In genomic region chr15:79950250-79951025, GRCm38 (mm10) we compare ENCODE assay signal across 8 mouse cellular contexts. TPM values are rescaled to one million over a fixed set of nuclear protein-coding genes. Genes with fewer than 3 reads are reported as not detected.
A peak's percentile ranks its signal among the peaks of the same experiment; 100 is the strongest.
DNase-seq lines count a peak whose midpoint lies in the region; ATAC-seq and TF ChIP-seq lines count a peak whose summit lies in the region.

No protein-coding gene starts in this region.

- no peaks in the 10 kb centered on the region for H3K36me3 ChIP-seq in liver, embryonic 12.5 days
- H3K36me3 ChIP-seq in myocyte (ENCODE audit: control insufficient read depth, insufficient read depth): no peaks in the 10 kb centered on the region

- no peak for TF ChIP-seq POLR2A in myocyte (IDR thresholded peaks at IDR 0.05; ENCODE audit: insufficient read length, low read depth)

- peak; percentile 52 for DNase-seq in ovary, adult 18-20 months (ENCODE audit: low spot score)
- DNase-seq in ovary, postnatal 10 days (ENCODE audit: low spot score): no peak
- peak; percentile 75 for DNase-seq in cerebellum, adult 8-10 months
- DNase-seq in gastrocnemius, postnatal 10 days: peak; percentile 46
- DNase-seq in induced T-regulatory cell, adult 2 months (ENCODE audit: low read depth): peak; percentile 86
- DNase-seq in testis, postnatal 14 days (ENCODE audit: low spot score): peak; percentile 67

- no peaks in the 10 kb centered on the region for H3K79me2 ChIP-seq in myocyte (ENCODE audit: control insufficient read depth, insufficient read depth)

- peaks cover 14% of the 10 kb centered on the region for H3K4me1 ChIP-seq in liver, embryonic 12.5 days

- ATAC-seq in liver, embryonic 12.5 days: 0 out of 2 replicates have a peak, but pooled peaks have one; percentile 19

- 0 out of 2 replicates have a peak overlapping the region, but pooled peaks have one; percentile 16 for H3K4me3 ChIP-seq in liver, embryonic 12.5 days
- H3K4me3 ChIP-seq in myocyte: no peak overlapping the region

- H3K9ac ChIP-seq in liver, embryonic 12.5 days: peak overlapping the region; percentile 19; the same call in 1 of the 2 replicates

- no peak overlapping the region for H3ac ChIP-seq in myocyte (ENCODE audit: control insufficient read depth, insufficient read length)

- H3K27me3 ChIP-seq in liver, embryonic 12.5 days (replicated peaks): peaks cover 28% of the 10 kb centered on the region
- H3K27me3 ChIP-seq in myocyte (ENCODE audit: control insufficient read depth, insufficient read depth, insufficient read length): no peaks in the 10 kb centered on the region

- H3K4me2 ChIP-seq in liver, embryonic 12.5 days: peak overlapping the region; percentile 60
- peak overlapping the region; percentile 86 for H3K4me2 ChIP-seq in myocyte (ENCODE audit: low read depth)

- H3K27ac ChIP-seq in liver, embryonic 12.5 days: no peak overlapping the region

- 3% methylated on average over 24 of the region's 24 CpGs for WGBS in liver, embryonic 12.5 days (ENCODE audit: insufficient replicate concordance)

- H3K9me3 ChIP-seq in liver, embryonic 12.5 days (replicated peaks): no peaks in the 10 kb centered on the region

TF ChIP-seq in myocyte, 11 proteins besides CTCF, POLR2A, EP300 and RAD21:
- no peak for TF ChIP-seq MAX (IDR thresholded peaks at IDR 0.05; ENCODE audit: low read depth)
- TF ChIP-seq CEBPB (IDR thresholded peaks at IDR 0.05; ENCODE audit: insufficient read depth, poor library complexity, severe bottlenecking): no peak
- TF ChIP-seq SRF (IDR thresholded peaks at IDR 0.05; ENCODE audit: control insufficient read depth, insufficient read length, low read depth): no peak
- TF ChIP-seq TCF3 (IDR thresholded peaks at IDR 0.05; ENCODE audit: insufficient read length, low read depth): no peak
- TF ChIP-seq MYOG (IDR thresholded peaks at IDR 0.05; ENCODE audit: control insufficient read depth in 1 of 3, insufficient read depth in 1 of 3, insufficient read length in 2 of 3, low read depth in 2 of 3): peak in 1 of 3 experiments; percentile 59
- no peak for TF ChIP-seq E2F4 (IDR thresholded peaks at IDR 0.05; ENCODE audit: insufficient read depth)
- peak in 1 of 3 experiments; percentile 2 for TF ChIP-seq MYOD1 (IDR thresholded peaks at IDR 0.05; ENCODE audit: control insufficient read depth in 1 of 3, insufficient read length in 2 of 3, low read depth in 2 of 3)
- no peak for TF ChIP-seq TCF12 (IDR thresholded peaks at IDR 0.05; ENCODE audit: insufficient read depth, poor library complexity, severe bottlenecking)
- TF ChIP-seq POLR2AphosphoS2 (IDR thresholded peaks at IDR 0.05; ENCODE audit: insufficient read length, low read depth): no peak
- TF ChIP-seq USF1 (IDR thresholded peaks at IDR 0.05; ENCODE audit: low read depth): no peak
- no peak for TF ChIP-seq REST (IDR thresholded peaks at IDR 0.05; ENCODE audit: insufficient read depth, insufficient read length)

RNA-seq across cellular contexts. Expression of gene Cbx7, which starts 20.5 kb away (rescaled TPM):
- 1 to 10 TPM; 2.9 to 4.1 TPM for total RNA-seq in gastrocnemius, postnatal 10 days (2021)
- 1.8 and 2.0 TPM in 2 replicates for polyA plus RNA-seq in liver, embryonic 12.5 days (2016; fragmentation: Nextera tagmentation; extraction: Ambion mirVana)
- polyA plus RNA-seq in myocyte (2012; fragmentation: generic; extraction: Trizol): 4.7 TPM

RNA-seq across cellular contexts. Expression of gene Apobec3, which starts 59.0 kb away (rescaled TPM):
- 10 to 100 TPM in 1 of 2 experiments, 1 to 10 TPM in 1; 7.5 to 11.8 TPM for total RNA-seq in gastrocnemius, postnatal 10 days (2021)
- polyA plus RNA-seq in liver, embryonic 12.5 days (2016; fragmentation: Nextera tagmentation; extraction: Ambion mirVana): 54.7 and 57.4 TPM in 2 replicates
- polyA plus RNA-seq in myocyte (2012; fragmentation: generic; extraction: Trizol): 10.0 TPM
